Mouse (Mus musculus) neural tube, embryonic 11.5 days (tissue): Measurements from ENCODE around the gene 2310011J03Rik. TPM values are rescaled to one million over a fixed set of nuclear protein-coding genes. Genes with fewer than 3 reads are reported as not detected.
A peak's percentile ranks its signal among the peaks of the same experiment; 100 is the strongest.

Experiments
- ATAC-seq: fragments of 200-750 bp; cut with Nextera tagmentation; 2 replicates; pipeline ENCODE4 v1.8.0; 2017; ENCODE audit warnings: moderate number of reproducible peaks, mild to moderate bottlenecking, moderate TSS enrichment, moderate library complexity; ENCODE audit not compliant: insufficient read depth, low FRiP score, low TSS enrichment
- DNase-seq: peaks from one replicate; pipeline ENCODE4 v3.0.0-alpha.2; 2015; ENCODE audit warnings: low spot score
- H3K27ac ChIP-seq: fragments of 300-500 bp; sonication (generic); 2 replicates; pipeline ENCODE4 v1.5.1; 2014; ENCODE audit warnings: low read depth, mild to moderate bottlenecking, low read length
- H3K27me3 ChIP-seq: fragments of 300-500 bp; sonication (generic); 2 replicates; pipeline ENCODE4 v1.6.1; 2014; ENCODE audit warnings: mild to moderate bottlenecking, low read length, mixed read lengths; ENCODE audit not compliant: control insufficient read depth, insufficient read depth
- H3K36me3 ChIP-seq: fragments of 300-500 bp; sonication (generic); 2 replicates; pipeline ENCODE4 v1.6.1; 2014; ENCODE audit warnings: mild to moderate bottlenecking, low read length, moderate library complexity, mixed read lengths; ENCODE audit not compliant: control insufficient read depth, insufficient read depth
- H3K4me1 ChIP-seq: fragments of 300-500 bp; sonication (generic); 2 replicates; pipeline ENCODE4 v1.6.1; 2014; ENCODE audit warnings: low read length, mixed read lengths; ENCODE audit not compliant: control insufficient read depth, insufficient read depth
- H3K4me2 ChIP-seq: fragments of 300-500 bp; sonication (generic); 2 replicates; pipeline ENCODE4 v1.6.1; 2014; ENCODE audit warnings: low read depth, mild to moderate bottlenecking, moderate library complexity
- H3K4me3 ChIP-seq: fragments of 300-500 bp; sonication (generic); 2 replicates; pipeline ENCODE4 v1.5.1; 2014; ENCODE audit warnings: low read depth, low read length
- H3K9ac ChIP-seq: fragments of 300-500 bp; sonication (generic); 2 replicates; pipeline ENCODE4 v1.6.1; 2014; ENCODE audit warnings: mild to moderate bottlenecking, low read length
- H3K9me3 ChIP-seq: fragments of 300-500 bp; sonication (generic); 2 replicates; pipeline ENCODE4 v1.6.1; 2016; ENCODE audit warnings: low read length; ENCODE audit not compliant: control insufficient read depth
- WGBS: fragments of 180-500 bp; shearing (Covaris S2); extraction: QIAGEN DNeasy Blood & Tissue Kit; methylation state at CpG from one replicate; pipeline ENCODE4 v1.1.7; 2014; 5-methylcytosine and 5-hydroxymethylcytosine counted together
- polyA plus RNA-seq: library from polyadenylated mRNA; unstranded; fragments of >200 nt; fragmentation: Nextera tagmentation; extraction: Ambion mirVana; gene quantifications from 2 replicates; pipeline ENCODE4 v1.2.1, GENCODE M21; 2014

The 2310011J03Rik gene
- polyA plus RNA-seq, result 37.3 and 40.5 TPM in 2 replicates

DNA sequence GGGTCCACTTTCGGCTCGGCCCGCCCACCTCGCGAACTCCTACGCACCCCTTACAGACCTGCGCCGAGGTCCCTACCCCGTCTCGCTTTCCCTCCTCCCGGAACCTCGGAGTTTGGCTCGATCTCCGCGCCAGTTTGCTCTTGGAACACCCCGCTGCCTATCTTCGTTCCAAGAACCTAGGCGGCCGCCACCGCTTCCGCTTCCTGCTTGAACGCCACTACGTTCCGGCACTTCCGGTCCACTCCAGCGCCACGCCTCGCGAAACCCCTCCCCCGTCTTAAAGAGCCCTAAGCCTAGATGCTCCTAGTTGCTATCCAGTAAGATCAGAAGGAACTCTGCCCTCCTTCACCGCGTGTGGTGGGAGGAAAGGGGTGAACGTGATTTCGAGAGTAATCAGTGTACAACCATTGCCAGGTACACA, at the start of gene 2310011J03Rik:
TSS of gene 2310011J03Rik (minus strand) at position 198 of the 421 bp plus-strand sequence.
- H3K9me3 ChIP-seq, result no peaks in the 10 kb centered on the region
- H3K9ac ChIP-seq, result peak within 1 kb of the TSS; percentile 76
- DNase-seq (peak; percentile 91), ATAC-seq (peak; percentile 45; the same call in 1 of the 2 replicates)
- H3K4me1 ChIP-seq, result peaks cover 17% of the 10 kb centered on the region
- H3K4me3 ChIP-seq, result peak within 1 kb of the TSS; percentile 91
- H3K27ac ChIP-seq, result no peak within 1 kb of the TSS
- under 1% methylated on average over 34 of the region's 34 CpGs for WGBS
- H3K36me3 ChIP-seq, result peaks cover 4% of the 10 kb centered on the region; the same call in 1 of the 2 replicates
- H3K4me2 ChIP-seq, result peak within 1 kb of the TSS; percentile 87
- H3K27me3 ChIP-seq, result peaks cover 13% of the 10 kb centered on the region

DNA sequence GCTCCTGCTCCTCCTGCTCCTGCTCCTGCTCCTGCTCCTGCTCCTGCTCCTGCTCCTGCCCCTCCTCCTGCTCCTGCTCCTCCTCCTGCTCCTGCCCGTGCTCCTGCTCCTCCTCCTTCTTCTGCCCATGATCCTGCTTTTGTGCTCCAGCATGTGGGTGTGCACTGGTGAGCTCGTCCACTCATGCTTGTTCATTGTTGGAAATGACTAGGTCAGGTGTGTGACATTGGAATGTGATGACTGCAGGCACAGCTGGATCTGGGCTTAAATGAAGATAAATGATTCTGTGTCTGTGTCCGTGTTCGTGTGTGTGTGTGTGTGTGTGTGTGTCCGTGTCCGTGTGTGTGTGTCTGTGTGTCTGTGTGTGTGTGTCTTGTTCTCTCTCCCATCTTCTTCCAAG, 48.1 kb upstream of the 2310011J03Rik start:
- no peak overlapping the region for H3K4me3 ChIP-seq
- no peaks in the 10 kb centered on the region for H3K36me3 ChIP-seq
- H3K4me1 ChIP-seq, result no peaks in the 10 kb centered on the region
- H3K27ac ChIP-seq, result no peak overlapping the region
- ATAC-seq (no peak), DNase-seq (no peak)
- no peaks in the 10 kb centered on the region for H3K9me3 ChIP-seq
- H3K27me3 ChIP-seq, result no peaks in the 10 kb centered on the region
- H3K9ac ChIP-seq, result no peak overlapping the region
- 86% methylated on average over 6 of the region's 6 CpGs for WGBS
- H3K4me2 ChIP-seq, result no peak overlapping the region

DNA sequence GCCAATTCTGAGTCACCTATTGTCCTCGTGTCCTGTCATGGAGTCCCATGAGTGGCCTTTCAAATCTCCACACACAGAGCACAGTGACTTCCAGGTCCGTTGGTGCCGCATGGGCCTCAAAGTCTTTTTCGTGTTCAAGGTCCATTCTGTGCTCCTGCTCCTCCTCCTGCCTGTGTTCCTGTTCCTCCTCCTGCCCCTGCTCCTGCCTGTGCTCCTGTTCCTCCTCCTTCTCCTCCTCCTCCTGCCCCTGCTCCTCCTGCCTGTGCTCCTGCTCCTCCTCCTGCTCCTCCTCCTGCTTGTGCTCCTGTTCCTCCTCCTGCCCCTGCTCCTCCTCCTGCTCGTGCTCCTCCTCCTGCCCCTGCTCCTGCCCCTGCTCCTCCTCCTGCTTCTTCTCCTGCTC, 47.6 kb upstream of the 2310011J03Rik start:
- H3K27me3 ChIP-seq, result no peaks in the 10 kb centered on the region
- no peak overlapping the region for H3K9ac ChIP-seq
- no peak overlapping the region for H3K4me2 ChIP-seq
- H3K9me3 ChIP-seq, result no peaks in the 10 kb centered on the region
- H3K36me3 ChIP-seq, result no peaks in the 10 kb centered on the region
- no peak overlapping the region for H3K4me3 ChIP-seq
- ATAC-seq (no peak), DNase-seq (no peak)
- H3K4me1 ChIP-seq, result no peaks in the 10 kb centered on the region
- no peak overlapping the region for H3K27ac ChIP-seq
- 71% methylated on average over 5 of the region's 5 CpGs for WGBS

- Histone ChIP-seq H3K9me3 (no peaks in the 10 kb centered on the region), H3K36me3 (no peaks in the 10 kb centered on the region), H3K27me3 (no peaks in the 10 kb centered on the region), H3K27ac (no peak overlapping the region), H3K4me2 (no peak overlapping the region), H3K9ac (no peak overlapping the region), H3K4me1 (no peaks in the 10 kb centered on the region), H3K4me3 (no peak overlapping the region)
- DNase-seq, result no peak
- no peak for ATAC-seq
- 70% methylated on average over 6 of the region's 6 CpGs for WGBS
Observed at GRCm38 (mm10) chr10:80365736-80366135, 45.4 kb upstream of the 2310011J03Rik start.

DNA sequence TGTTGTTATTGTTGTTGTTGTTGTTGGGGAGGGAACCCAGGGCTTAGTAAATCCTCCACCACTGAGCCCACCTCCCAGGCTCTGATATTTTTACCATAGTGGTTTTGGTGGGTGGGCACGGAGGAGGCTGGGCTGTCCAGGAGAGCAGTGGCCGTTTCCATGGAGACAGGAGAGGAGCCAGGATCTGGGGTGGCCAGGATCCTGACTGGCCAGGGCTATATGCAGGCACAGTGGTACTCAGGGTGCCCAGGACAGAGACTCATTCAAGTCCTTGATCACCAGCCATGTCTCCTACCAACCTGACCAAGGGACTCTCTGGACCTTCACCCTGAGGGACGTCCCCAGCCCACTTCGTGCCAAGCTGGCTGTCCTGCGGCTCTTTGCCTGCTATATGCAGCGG, 43.4 kb upstream of the 2310011J03Rik start:
- DNase-seq (no peak), ATAC-seq (no peak)
- H3K9ac ChIP-seq, result no peak overlapping the region; the same call in 1 of the 2 replicates
- H3K4me2 ChIP-seq, result no peak overlapping the region
- no peaks in the 10 kb centered on the region for H3K4me1 ChIP-seq
- H3K27ac ChIP-seq, result no peak overlapping the region
- H3K36me3 ChIP-seq, result no peaks in the 10 kb centered on the region
- H3K4me3 ChIP-seq, result no peak overlapping the region
- H3K9me3 ChIP-seq, result no peaks in the 10 kb centered on the region
- H3K27me3 ChIP-seq, result peaks cover 8% of the 10 kb centered on the region
- WGBS, result 48% methylated on average over 6 of the region's 6 CpGs

- DNase-seq, result no peak
- H3K4me2 ChIP-seq, result 0 out of 2 replicates have a peak overlapping the region, but pooled peaks have one; percentile 4
- H3K4me1 ChIP-seq, result 0 out of 2 replicates have a peak, but pooled peaks cover 3% of the 10 kb centered on the region
- H3K9me3 ChIP-seq, result no peaks in the 10 kb centered on the region
- H3K4me3 ChIP-seq, result no peak overlapping the region
- H3K9ac ChIP-seq, result no peak overlapping the region
- 9% methylated on average over 31 of the region's 31 CpGs for WGBS
- H3K27me3 ChIP-seq, result peaks cover 59% of the 10 kb centered on the region
- H3K27ac ChIP-seq, result no peak overlapping the region
- H3K36me3 ChIP-seq, result no peaks in the 10 kb centered on the region
- no peak for ATAC-seq
Observed at GRCm38 (mm10) chr10:80357994-80358639, 37.8 kb upstream of the 2310011J03Rik start.

DNA sequence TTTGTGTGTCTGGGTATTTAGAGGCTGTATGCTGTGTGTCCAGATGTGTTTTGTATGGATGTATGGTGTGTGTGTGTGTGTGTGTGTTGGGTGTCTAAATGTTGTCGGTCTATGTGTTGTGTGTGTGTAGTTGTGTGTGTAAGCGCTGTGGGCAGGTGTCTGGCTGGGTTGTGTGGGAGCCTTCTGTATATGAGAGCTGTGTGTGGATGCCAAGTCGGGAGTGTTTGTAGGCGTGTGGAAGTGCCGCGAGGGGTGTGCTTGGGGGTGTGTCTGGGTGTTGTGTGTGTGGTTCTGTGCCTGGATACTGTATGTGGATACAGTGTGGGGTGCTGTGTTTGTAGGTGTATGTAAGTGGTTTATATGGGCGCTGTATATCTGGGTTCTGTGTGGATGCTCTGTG, 37.0 kb upstream of the 2310011J03Rik start:
- H3K4me2 ChIP-seq, result no peak overlapping the region
- no peaks in the 10 kb centered on the region for H3K9me3 ChIP-seq
- no peak overlapping the region for H3K4me3 ChIP-seq
- H3K9ac ChIP-seq, result no peak overlapping the region
- 39% methylated on average over 7 of the region's 7 CpGs for WGBS
- no peak for ATAC-seq
- 0 out of 2 replicates have a peak, but pooled peaks cover 3% of the 10 kb centered on the region for H3K4me1 ChIP-seq
- no peak for DNase-seq
- peaks cover 67% of the 10 kb centered on the region for H3K27me3 ChIP-seq
- no peaks in the 10 kb centered on the region for H3K36me3 ChIP-seq
- H3K27ac ChIP-seq, result no peak overlapping the region

GRCm38 (mm10) chr10:80356737-80357136, 36.4 kb upstream of the 2310011J03Rik start:
- H3K9ac ChIP-seq, result no peak overlapping the region; the same call in 1 of the 2 replicates
- no peak overlapping the region for H3K27ac ChIP-seq

More at GRCm38 (mm10) chr10:80356737-80357136, 36.4 kb upstream of the 2310011J03Rik start:
- Histone ChIP-seq H3K36me3 (no peaks in the 10 kb centered on the region), H3K4me2 (peak overlapping the region; percentile 24), H3K4me3 (peak overlapping the region; percentile 13; the same call in 1 of the 2 replicates), H3K9me3 (no peaks in the 10 kb centered on the region), H3K27me3 (peaks cover 72% of the 10 kb centered on the region), H3K4me1 (0 out of 2 replicates have a peak, but pooled peaks cover 3% of the 10 kb centered on the region)
- 2% methylated on average over 33 of the region's 34 CpGs for WGBS
- no peak for ATAC-seq
- no peak for DNase-seq
